Mouse (Mus musculus) gastrocnemius, postnatal 10 days (tissue): Measurements from ENCODE around the gene Clic4. TPM values are rescaled to one million over a fixed set of nuclear protein-coding genes. Genes with fewer than 3 reads are reported as not detected.
"Not testable (repeated sequence)": the region's sequence is repeated elsewhere in the genome, so short reads cannot be mapped to it uniquely, and the experiment has no call there.

Experiments
- DNase-seq: peaks from one replicate; pipeline ENCODE4 v3.0.0; 2021; ENCODE audit warnings: mixed read lengths
- total RNA-seq, 2 experiments: library from RNA; stranded (reverse); gene quantifications; 2 replicates each; pipeline ENCODE4 v1.2.3; 2021

Gene Clic4
- total RNA-seq, 2 experiments from 2014 or later, result 56.8 to 69.7 TPM

- DNase-seq, result no peak
Observed at GRCm38 (mm10) chr4:135292477-135293089, 20.0 kb upstream of the Clic4 start.

GRCm38 (mm10) chr4:135291841-135292240 is 19.2 kb upstream of the Clic4 start:
- DNase-seq, result no peak

GRCm38 (mm10) chr4:135291199-135291598 is 18.6 kb upstream of the Clic4 start:
- DNase-seq, result no peak

GRCm38 (mm10) chr4:135287975-135288374 is 15.4 kb upstream of the Clic4 start:
- DNase-seq, result no peak

GRCm38 (mm10) chr4:135286833-135287395 is 14.3 kb upstream of the Clic4 start:
- DNase-seq, result peak; percentile 26

GRCm38 (mm10) chr4:135286033-135286622 is 13.5 kb upstream of the Clic4 start:
- DNase-seq, result no peak

GRCm38 (mm10) chr4:135285436-135285835 is 12.8 kb upstream of the Clic4 start:
- no peak for DNase-seq

GRCm38 (mm10) chr4:135283875-135284274 is 11.3 kb upstream of the Clic4 start:
- DNase-seq, result no peak

GRCm38 (mm10) chr4:135283417-135283816 is 10.8 kb upstream of the Clic4 start:
- DNase-seq, result no peak

- no peak for DNase-seq
Observed at GRCm38 (mm10) chr4:135282651-135283290, 10.2 kb upstream of the Clic4 start.

- DNase-seq, result not testable (repeated sequence)
Observed at GRCm38 (mm10) chr4:135280016-135280415, 7.4 kb upstream of the Clic4 start.

GRCm38 (mm10) chr4:135276681-135277379 is 4.2 kb upstream of the Clic4 start:
- DNase-seq, result no peak

- no peak for DNase-seq
Observed at GRCm38 (mm10) chr4:135274761-135275160, 2.1 kb upstream of the Clic4 start.

GRCm38 (mm10) chr4:135273307-135273682 is 681 bp upstream of the Clic4 start:
- no peak for DNase-seq

GRCm38 (mm10) chr4:135271881-135272616 is 565 bp downstream of the Clic4 start:
- DNase-seq, result peak; percentile 66

- DNase-seq, result peak; percentile 30
Observed at GRCm38 (mm10) chr4:135271419-135271828, 1.2 kb downstream of the Clic4 start.

- no peak for DNase-seq
Observed at GRCm38 (mm10) chr4:135270476-135270875, 2.1 kb downstream of the Clic4 start.

- no peak for DNase-seq
Observed at GRCm38 (mm10) chr4:135269656-135270341, 2.8 kb downstream of the Clic4 start.

- no peak for DNase-seq
Observed at GRCm38 (mm10) chr4:135267521-135267920, 5.1 kb downstream of the Clic4 start.

GRCm38 (mm10) chr4:135266987-135267386 is 5.6 kb downstream of the Clic4 start:
- DNase-seq, result no peak

- no peak for DNase-seq
Observed at GRCm38 (mm10) chr4:135260434-135260833, 12.2 kb downstream of the Clic4 start.
